Mouse (Mus musculus): ENCODE measurements around the gene Foxo1.

Gene Foxo1

DNA sequence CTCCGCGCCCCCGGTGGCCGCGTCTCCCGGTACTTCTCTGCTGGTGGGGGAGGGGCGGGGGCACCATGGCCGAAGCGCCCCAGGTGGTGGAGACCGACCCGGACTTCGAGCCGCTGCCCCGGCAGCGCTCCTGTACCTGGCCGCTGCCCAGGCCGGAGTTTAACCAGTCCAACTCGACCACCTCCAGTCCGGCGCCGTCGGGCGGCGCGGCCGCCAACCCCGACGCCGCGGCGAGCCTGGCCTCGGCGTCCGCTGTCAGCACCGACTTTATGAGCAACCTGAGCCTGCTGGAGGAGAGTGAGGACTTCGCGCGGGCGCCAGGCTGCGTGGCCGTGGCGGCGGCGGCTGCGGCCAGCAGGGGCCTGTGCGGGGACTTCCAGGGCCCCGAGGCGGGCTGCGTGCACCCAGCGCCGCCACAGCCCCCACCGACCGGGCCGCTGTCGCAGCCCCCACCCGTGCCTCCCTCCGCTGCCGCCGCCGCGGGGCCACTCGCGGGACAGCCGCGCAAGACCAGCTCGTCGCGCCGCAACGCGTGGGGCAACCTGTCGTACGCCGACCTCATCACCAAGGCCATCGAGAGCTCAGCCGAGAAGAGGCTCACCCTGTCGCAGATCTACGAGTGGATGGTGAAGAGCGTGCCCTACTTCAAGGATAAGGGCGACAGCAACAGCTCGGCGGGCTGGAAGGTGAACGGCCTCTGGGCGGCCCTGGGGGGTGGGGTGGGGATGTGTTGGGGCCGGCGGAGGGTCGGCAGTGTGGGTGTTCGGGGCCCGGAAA lies 789 bp downstream of the Foxo1 start:
- peak; percentile 63 for DNase-seq (ENCODE audit: low read depth)

DNA sequence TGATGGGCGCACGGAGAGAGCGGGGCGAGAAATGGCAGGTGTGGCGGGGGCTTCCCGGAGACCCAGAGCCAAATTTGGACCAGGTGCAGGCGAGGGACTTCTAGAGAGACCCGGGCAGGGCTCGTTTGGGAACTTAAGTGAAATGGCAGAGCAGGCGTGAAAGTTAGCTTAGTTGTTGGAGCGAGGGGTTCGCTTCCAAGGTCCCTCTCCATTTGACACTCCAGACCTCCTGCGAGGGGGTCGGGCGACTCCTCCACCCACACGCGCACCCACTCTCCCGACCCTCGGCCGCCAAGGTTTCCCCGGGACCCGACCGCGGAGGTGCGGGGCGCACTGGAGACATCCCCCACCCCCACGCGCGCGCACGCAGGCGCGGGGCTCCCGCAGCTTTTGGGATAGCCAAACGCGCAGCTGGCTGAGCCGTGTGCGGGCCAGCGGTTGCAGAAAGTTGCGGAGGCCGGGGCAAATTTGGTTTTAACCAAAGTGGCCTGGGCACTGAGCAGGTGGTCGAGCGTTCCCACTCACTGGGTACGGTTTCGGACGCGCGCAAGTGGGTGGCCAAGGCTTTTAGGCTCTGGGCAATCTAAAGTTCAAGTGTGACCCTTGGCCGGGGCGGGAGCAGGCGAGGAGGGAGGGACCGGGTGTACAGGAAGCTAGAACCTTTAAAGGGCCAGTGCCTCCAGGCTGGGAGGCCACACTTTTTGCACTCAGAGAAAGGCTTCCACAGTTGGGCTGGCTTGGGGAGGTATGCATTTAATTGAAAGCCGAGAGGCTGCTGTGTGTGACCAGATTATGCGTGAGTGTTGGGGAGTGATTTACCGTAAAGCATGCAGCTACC lies 1.6 kb downstream of the Foxo1 start:
- DNase-seq (ENCODE audit: low read depth): peak; percentile 51

DNA sequence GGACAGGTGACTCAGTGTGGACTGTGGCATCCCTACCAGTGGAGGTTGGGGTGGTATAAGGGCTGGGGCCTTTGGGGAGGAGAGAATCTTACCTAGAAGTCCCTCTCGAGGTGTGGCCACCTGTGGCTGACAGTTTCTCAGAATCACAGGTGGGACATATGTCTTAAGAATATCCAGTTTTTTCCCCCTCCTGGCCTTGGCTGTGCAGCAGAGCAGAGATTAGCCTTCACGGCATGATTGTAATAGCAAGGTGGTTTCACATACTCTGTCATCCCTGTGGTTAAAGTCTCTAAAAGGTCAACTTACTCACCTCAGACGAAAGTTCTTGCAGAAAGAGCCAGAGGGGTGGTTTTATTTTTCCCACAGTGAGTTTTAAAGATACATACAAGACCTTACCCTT lies 2.4 kb downstream of the Foxo1 start:
- no peak for DNase-seq (ENCODE audit: low read depth)

DNA sequence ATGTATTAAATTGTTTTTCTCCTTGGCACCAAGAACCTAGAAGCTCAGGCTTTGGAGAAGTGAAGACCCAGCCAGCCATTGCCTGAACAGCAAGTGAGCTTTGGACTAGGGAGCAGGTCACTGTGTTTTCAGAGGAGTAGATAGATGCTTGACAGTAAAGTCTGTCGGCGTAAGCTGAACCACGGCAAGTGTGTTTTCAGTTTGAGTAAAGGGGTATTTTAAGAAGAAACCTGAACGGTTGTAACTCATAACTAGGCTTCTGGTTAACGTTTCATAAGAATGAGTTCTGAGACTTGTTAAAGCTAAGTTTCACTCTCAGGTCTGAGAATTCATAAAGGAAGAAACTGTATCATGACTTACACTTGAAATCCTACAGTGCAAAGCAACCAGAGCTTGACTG lies 3.2 kb downstream of the Foxo1 start:
- no peak for DNase-seq (ENCODE audit: low read depth)

DNA sequence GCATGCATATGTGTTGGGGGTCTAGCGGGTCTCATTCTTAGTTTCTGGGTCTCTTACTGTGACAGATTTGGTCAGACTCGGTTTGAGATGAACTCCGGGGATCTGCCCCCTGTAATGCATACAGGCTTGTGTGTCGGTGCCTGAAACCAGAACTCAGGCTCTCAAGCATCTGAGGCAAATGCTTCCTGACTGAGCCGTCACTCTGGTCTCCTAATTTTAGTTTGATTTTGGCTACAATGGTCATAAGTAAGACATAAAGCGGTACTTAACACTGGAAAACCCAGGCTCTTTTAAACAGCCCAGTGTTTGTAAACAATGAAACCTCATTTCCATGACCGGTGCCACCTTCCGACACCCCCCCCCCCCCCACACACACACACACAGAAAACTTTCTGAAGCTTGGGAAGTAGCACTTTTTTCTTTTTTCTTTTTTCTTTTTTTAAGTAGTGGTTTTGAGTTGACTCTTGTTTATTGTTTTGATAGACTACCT lies 4.3 kb downstream of the Foxo1 start:
- DNase-seq (ENCODE audit: low read depth): no peak

DNA sequence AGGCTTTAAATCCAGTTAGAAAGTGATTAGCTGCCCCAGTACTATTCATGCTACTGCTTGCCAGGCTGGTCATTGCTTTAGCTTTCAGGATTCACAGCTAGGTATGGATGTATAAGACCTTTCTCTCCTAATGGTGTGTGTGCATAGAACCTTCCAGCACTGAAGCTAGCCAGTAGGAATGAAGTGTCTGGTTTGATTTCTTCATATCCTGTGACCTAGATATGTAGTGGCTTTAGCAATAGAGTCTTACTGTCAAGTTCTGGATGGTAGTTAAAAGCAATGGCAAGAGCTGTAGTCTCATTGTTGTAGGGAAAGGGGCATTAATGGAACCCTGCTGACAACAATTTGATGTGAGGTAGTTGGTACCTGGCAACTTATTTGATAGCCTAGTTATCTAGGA lies 6.3 kb downstream of the Foxo1 start:
- DNase-seq (ENCODE audit: low read depth): no peak

DNA sequence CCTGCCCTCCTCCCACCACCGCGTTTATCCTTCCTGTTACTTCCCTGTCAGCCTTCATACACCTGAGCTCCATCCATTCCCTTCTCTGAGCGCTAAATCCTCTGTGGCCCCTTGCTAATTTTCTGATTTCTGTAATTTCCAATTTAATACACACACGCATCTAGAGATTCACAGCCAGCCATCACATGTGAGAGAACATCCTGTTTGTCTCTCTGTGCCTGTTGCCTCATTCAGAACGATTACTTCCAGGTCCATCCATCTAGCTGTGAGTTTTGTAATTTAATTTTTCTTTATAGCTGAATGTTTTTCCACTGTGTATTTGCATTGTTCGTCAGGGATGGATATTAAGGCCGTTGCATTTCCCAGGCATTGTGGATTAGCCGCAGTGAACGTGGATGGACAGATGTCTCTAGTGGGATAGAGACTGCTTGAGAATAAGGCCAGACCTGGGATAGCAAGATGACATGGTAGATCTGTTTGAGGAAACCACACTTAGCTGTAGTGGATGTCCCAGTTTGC lies 7.0 kb downstream of the Foxo1 start:
- no peak for DNase-seq (ENCODE audit: low read depth)

DNA sequence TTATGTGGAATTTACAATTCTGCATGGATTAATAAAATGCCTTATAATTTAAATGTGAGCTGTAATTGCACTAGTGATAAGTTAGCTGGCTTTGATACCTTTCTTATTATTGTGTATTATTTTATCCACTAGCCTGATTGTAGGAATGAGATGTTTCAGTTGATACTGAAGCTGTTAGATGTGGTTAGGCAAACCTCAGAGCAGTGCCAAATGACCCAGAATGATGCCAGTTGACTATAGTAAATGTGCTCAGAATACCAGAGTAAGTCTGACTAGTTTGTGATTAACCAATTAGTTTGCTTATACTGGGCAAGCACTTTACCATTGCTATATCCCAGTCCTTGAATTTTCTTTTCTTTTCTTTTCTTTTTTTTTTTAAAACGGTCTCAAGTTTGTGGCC lies 12.5 kb downstream of the Foxo1 start:
- no peak for DNase-seq (ENCODE audit: low read depth)

DNA sequence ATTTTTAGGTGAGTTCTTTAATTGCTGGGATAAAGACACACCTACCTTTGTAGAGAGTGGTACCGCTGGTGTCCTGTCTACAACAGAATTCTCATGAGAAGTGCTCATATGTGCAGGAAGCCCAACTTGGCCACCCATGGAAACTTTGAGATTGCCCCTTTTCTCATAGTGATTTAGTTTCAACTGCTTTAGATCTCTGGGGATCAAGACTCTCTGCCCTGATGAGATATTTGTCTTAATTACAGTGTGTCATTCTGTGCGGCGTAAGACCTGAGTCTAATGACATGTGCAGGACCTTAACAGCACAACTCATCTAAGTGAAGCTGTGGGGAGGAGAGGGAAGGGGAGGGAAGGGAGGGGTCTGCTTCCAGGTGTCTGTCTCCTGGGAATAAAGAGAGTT lies 13.7 kb downstream of the Foxo1 start:
- no peak for DNase-seq (ENCODE audit: low read depth)

DNA sequence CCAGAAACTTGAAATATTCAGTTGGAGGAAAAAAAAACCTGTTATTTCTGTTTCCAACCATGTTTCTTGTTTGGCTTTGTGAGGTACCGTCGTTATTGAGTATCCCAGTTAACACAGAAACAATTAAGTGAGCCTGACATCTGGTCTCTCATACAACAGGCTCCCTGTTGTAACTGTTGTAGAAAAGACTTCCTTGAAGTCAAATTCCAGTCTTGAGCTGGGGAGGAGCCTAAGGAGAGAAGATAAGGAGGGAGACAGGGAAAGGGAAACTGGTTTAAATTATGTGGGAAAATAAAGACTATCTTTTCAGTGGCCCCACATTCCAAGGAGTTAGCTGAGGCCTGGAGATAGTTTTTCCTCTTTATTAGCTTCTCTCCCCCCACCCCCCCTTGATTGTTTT lies 14.2 kb downstream of the Foxo1 start:
- DNase-seq (ENCODE audit: low read depth): no peak

DNA sequence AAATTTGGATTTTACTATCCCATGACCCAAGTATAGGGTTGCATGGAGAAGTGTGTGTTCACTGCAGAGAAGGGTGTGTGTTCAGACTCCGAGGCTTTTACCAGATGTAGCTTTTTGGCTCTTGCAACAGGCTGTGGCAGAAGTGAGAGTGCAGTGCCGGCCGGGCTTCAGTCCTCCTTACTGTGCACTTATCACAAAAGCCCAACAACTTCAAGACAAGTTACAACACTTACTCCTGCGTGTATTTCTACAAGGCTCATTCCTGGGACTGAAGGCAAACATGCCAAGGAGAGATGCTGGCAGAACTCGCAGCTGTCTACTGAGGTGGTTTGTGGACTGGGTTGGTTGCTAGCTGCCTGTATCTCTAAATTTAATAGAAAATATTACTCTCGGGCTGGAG lies 15.4 kb downstream of the Foxo1 start:
- DNase-seq (ENCODE audit: low read depth): no peak

DNA sequence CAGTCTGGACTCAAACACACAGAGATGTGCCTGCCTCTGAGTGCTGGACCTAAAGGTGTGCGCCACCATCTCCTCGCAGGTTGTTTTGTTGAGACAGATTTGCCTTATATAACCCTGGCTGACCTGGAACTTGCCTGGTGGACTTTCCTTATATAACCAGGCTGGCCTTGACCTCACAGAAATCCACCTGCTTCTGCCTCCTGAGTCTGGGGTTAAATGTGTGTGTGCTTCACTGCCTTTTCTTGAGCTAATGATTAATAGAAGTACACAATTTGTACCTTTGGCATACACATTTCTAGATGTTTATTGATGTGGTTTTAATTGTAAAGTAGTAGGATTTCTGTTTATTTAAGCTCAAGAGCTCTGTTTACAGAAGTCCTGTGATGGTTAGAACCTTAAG lies 22.7 kb downstream of the Foxo1 start:
- no peak for DNase-seq (ENCODE audit: low read depth)

DNA sequence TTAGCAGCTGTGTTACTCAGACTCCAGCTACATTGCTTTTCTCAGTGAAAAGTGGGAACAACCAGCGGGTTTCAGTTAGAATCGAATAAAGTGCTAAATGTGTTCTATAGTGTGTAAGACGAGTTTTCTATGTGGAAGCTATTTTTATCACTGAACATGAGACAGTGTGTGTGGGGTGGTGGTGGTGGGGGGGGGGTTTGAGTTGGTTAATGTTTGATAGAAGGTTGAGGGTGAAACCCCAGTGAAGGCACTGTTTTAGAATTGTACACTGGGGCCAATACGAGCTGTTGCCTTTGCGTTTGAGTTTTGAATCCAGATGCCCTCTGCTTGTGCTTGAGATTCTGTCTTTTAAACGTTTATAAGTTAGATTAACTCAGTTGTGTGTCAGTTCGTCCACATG lies 24.4 kb downstream of the Foxo1 start:
- no peak for DNase-seq (ENCODE audit: low read depth)

DNA sequence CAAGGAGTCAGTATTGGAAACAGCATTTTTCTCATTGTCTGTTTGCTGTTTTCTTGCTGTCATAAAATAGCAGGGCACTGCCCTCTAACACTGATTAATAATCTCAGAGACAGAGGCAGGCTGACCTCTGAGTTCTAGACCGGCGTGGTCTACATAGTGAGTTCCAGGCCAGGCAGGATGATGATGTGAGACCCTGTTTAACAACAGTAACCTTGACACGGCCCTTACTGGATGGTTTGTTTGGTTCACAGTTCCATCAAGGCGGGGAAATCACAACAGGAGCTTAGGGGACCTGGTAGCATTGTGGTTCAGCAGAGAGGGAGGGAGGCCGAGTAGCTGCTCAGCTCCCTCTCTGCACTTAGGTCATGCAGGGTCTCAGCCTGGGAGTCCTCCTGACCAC lies 25.8 kb downstream of the Foxo1 start:
- no peak for DNase-seq (ENCODE audit: low read depth)

DNA sequence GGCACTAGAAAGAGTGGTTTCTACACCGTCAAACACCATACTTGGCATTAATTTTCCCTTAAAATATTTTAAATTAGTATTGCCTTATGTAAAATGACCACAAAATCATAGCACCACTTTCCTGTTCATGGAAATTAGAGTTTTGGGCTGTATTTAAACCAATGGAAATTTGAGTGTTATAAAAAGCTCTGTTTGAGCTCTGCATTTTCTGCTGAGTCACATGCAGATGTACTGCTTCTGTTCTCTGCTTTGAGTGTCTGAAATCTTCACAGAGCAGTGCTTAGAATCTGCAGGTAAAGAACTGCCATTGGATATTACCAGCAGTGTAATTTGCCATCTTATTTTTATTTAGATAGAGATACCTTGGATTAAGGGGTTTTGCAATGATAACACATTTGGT lies 27.6 kb downstream of the Foxo1 start:
- DNase-seq (ENCODE audit: low read depth): no peak

DNA sequence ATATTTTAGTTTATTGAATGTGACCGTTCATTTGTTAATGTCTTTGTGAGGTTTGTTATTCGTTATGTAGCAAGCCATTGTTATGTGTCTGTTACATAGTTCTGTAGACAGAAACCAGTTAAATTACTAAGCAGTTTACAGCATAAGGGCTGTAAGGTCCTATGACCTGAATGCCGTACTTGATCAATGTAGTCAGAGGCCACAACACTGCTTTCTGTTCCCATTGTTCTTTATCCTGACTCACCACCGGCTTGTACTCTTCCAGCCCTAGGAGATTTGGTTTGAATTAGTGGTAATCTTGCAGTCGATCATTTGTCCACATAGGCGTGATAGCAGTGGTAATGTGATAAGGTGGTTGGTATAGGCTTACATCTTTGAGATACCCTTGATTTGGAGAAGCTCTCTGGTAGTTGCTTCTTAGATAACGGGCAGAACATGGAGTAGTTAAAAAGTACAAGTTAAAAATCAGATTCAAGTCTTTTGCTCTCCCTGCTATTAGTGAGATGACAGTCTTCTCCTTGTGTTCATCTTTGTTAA lies 28.2 kb downstream of the Foxo1 start:
- DNase-seq (ENCODE audit: low read depth): no peak

DNA sequence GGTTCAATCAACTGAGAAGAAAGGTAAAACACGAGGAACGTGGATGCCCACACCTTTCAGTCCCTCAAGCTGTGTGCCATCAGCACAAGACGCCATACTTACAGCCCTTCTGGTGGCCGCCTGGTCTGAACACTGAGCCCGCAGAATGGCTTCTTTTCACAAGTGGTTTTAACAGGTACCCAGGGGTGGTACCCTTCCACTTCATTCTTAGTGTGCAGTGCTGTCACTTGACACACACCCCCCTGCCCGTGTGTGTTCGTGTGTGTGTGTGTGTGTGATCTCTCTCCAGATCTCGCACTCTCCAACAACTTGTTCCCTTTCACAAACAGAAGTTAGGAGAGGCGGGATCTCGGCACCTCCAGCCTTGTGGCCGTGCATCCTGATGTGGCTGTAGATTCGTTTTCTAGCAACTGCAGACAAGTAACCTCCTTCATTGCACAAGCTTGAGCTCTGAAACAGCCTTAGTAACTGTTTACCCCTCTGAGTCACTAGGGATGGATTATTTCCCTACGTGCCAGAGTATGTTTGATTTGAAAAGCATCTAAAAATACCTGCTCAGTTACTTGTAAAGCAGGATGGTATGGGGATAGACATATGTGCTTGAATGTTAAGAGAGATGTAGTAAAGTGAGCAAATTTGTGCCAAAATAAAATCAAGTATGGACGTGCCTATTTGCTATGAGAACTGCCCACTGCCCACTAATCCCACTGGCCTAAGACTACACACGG lies 29.3 kb downstream of the Foxo1 start:
- peak; percentile 8 for DNase-seq (ENCODE audit: low read depth)

DNA sequence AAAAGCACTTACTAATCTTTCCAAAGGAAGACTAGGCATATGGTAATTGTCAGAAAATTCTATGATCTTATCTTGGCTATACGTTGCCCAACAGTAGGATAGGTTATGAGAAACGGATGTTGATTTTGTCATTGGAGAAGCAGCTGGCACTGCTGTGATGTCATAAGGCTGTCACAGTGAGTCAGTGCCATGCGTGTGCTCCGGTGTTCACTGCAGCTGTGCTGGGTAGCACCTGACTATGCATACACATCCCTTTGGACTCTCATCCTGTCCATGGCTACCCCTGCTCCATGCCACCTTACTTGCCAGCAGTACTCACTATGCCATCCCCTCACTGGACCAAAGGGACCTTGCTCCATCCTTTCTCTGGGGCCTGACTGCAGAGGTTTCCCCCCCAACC lies 30.5 kb downstream of the Foxo1 start:
- no peak for DNase-seq (ENCODE audit: low read depth)

DNA sequence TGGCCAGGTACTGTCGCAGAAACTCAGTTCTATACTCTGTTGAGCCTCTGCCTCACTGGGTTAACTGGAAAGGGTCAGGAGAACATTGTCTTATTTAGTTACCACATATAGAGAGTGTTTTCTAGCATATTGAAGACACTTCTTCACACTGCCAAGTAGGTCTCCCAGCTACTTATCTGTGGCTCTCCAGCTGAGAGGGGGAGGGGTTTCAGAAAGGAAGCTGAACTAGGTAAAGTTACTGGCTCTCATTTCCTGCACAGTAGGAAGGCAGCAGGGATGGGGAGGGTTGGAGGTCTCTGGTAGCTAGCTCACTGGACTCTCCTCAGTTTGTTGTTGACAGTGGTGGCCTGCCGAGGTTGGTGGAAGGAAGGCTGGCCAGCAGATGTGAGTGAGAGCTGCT lies 31.2 kb downstream of the Foxo1 start:
- DNase-seq (ENCODE audit: low read depth): no peak

DNA sequence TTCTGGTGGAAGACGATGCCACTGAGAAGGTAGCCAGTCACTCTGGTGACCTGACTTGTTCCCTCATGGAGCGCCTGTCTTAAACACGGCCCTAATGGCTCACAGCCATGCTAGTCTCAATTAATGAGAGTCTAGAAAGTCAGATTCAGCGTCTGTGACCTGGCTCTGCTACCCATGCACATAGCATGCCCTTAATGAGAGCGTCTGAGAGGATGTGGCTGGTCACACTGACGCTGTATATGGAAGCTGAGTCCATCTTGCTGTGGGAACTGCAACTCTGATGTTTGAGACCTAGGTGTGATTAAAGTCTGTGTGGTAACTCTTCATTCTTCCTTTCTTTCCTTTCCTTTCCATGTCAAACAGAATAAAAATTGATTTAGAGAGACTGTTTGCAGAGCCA lies 32.4 kb downstream of the Foxo1 start:
- DNase-seq (ENCODE audit: low read depth): no peak

DNA sequence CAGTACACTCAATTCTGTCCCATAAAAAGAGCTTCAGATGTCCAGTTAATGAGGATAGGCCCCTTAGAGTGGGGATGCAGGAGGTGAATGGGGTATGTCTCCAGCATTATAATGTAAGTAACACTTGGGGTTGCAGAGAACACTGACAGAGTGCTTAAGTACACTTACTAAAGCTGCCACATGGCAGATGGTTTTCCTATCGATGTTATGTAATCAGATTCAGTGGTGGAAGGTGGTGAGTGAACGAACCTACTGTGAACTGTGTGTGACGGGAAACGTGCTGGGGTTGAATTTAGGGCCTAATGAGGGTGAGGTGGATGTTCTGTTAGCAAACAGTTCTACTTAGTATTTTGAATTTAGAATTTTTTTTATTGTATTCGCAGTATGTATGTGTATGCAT lies 35.2 kb downstream of the Foxo1 start:
- DNase-seq (ENCODE audit: low read depth): no peak

DNA sequence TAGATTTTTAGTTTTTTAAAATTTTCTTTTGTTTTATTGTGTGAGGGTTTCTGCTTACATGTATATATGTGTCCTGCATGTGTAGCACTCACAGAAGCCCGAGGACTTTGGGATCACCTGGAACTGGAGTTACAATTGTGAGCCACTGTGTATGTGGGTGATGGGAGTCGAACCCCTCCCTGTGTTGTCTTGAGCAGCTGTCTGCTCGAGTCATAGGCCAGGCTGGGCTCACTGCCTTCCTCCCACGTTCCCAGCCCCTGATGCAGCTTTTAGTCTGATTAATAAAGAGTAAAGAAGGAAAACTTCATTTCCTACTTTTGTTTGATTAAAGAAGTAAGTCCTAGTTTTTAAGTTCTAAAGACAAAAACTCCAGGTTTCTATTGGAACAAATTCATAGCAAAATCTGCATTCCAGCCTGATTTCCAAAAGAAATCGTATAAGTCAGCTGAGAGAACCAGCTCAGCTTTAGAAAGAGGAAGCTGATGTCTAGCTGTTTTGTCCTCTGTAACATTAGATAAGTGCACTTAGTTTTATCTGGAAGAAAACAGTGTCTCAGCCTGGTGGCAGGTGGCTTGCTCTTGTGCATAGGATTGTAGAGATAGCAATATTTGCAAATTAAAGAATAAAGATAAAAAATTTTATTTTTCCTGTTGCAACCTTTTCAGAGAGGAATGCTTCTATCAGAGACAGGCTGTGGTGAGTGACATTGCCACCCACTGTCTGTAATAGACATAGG lies 40.6 kb downstream of the Foxo1 start:
- DNase-seq (ENCODE audit: low read depth): no peak

Data from NIH3T3 (cell line).